Mouse (Mus musculus) left cerebral cortex, postnatal 36 days (tissue): ENCODE data around the gene Aldoart2. TPM values are rescaled to one million over a fixed set of nuclear protein-coding genes. Genes with fewer than 3 reads are reported as not detected.
"Not testable (repeated sequence)": the region's sequence is repeated elsewhere in the genome, so short reads cannot be mapped to it uniquely, and the experiment has no call there.

Experiments
- DNase-seq, 2 experiments: peaks; one replicate each; pipeline ENCODE4 v3.0.0; 2021 to 2022; ENCODE audit warnings: low spot score in 2 of 2, mixed read lengths in 1 of 2
- intact Hi-C: fragments of 180-260 bp; cut with DNase I; formaldehyde crosslinking; loops from one replicate; pipeline ENCODE4 v1.15.1; 2025
- total RNA-seq, 2 experiments: library from RNA; stranded (reverse); gene quantifications; 2 replicates each; pipeline ENCODE4 v1.2.3; 2021

The Aldoart2 gene
- total RNA-seq, result not detected

GRCm38 (mm10) chr12:55565206-55565605 lies at the start of gene Aldoart2:
Gene Aldoart2 (plus strand): TSS chr12:55565239.
- no peak for DNase-seq
- intact Hi-C loops, result no loop called here

GRCm38 (mm10) chr12:55518061-55518738 lies 46.8 kb upstream of the Aldoart2 start:
- intact Hi-C loops, result no loop called here
- DNase-seq, result peak in 1 of 2 experiments; percentile 15

- intact Hi-C loops, result no loop called here
These were observed 37.9 kb upstream of the Aldoart2 start for GRCm38 (mm10) chr12:55526983-55527752.

GRCm38 (mm10) chr12:55536537-55537135 lies 28.4 kb upstream of the Aldoart2 start:
- intact Hi-C loops, result no loop called here
- no peak for DNase-seq

More at GRCm38 (mm10) chr12:55526983-55527752, 37.9 kb upstream of the Aldoart2 start:
- DNase-seq, result no peak

GRCm38 (mm10) chr12:55537742-55538141 lies 27.3 kb upstream of the Aldoart2 start:
- intact Hi-C loops, result no loop called here
- DNase-seq, result no peak

GRCm38 (mm10) chr12:55538328-55538971 lies 26.6 kb upstream of the Aldoart2 start:
- intact Hi-C loops, result no loop called here
- DNase-seq, result no peak

- intact Hi-C loops, result no loop called here
These were observed 25.9 kb upstream of the Aldoart2 start for GRCm38 (mm10) chr12:55539157-55539556.

GRCm38 (mm10) chr12:55554901-55555300 lies 10.1 kb upstream of the Aldoart2 start:
- not testable (repeated sequence) for DNase-seq

More at GRCm38 (mm10) chr12:55539157-55539556, 25.9 kb upstream of the Aldoart2 start:
- no peak for DNase-seq

GRCm38 (mm10) chr12:55557866-55558265 lies 7.2 kb upstream of the Aldoart2 start:
- intact Hi-C loops, result no loop called here
- DNase-seq, result peak; percentile 21 to 37

More at GRCm38 (mm10) chr12:55554901-55555300, 10.1 kb upstream of the Aldoart2 start:
- intact Hi-C loops, result not testable (repeated sequence)

GRCm38 (mm10) chr12:55559184-55559855 lies 5.7 kb upstream of the Aldoart2 start:
- DNase-seq, result no peak
- intact Hi-C loops, result no loop called here

- intact Hi-C loops, result no loop called here
These were observed 4.9 kb upstream of the Aldoart2 start for GRCm38 (mm10) chr12:55560025-55560690.

GRCm38 (mm10) chr12:55563742-55564141 lies 1.3 kb upstream of the Aldoart2 start:
- intact Hi-C loops, result no loop called here
- DNase-seq, result no peak

More at GRCm38 (mm10) chr12:55560025-55560690, 4.9 kb upstream of the Aldoart2 start:
- DNase-seq, result no peak

GRCm38 (mm10) chr12:55564187-55564963 lies 664 bp upstream of the Aldoart2 start:
- intact Hi-C loops, result no loop called here
- DNase-seq, result no peak

GRCm38 (mm10) chr12:55565867-55566266 lies 828 bp downstream of the Aldoart2 start:
- intact Hi-C loops, result no loop called here
- DNase-seq, result no peak

GRCm38 (mm10) chr12:55566837-55567236 lies 1.8 kb downstream of the Aldoart2 start:
- no peak for DNase-seq
- intact Hi-C loops, result no loop called here

GRCm38 (mm10) chr12:55568466-55568865 lies 3.4 kb downstream of the Aldoart2 start:
- intact Hi-C loops, result no loop called here
- DNase-seq, result no peak

- DNase-seq, result no peak
- intact Hi-C loops, result no loop called here
These were observed 4.6 kb downstream of the Aldoart2 start for GRCm38 (mm10) chr12:55569676-55570075.

- intact Hi-C loops, result no loop called here
- no peak for DNase-seq
These were observed 5.6 kb downstream of the Aldoart2 start for GRCm38 (mm10) chr12:55570646-55571045.
